Mouse (Mus musculus) limb, embryonic 14.5 days (tissue): ENCODE measurements around the gene Bmpr2. TPM values are rescaled to one million over a fixed set of nuclear protein-coding genes. Genes with fewer than 3 reads are reported as not detected.

Experiments used
- ATAC-seq: fragments of 200-750 bp; cut with Nextera tagmentation; 2 replicates; pipeline ENCODE4 v1.8.0; 2017; ENCODE audit warnings: low read depth, moderate number of reproducible peaks, moderate TSS enrichment; ENCODE audit not compliant: low FRiP score
- DNase-seq: peaks from one replicate; pipeline ENCODE4 v3.0.0-alpha.2; 2015; ENCODE audit warnings: low spot score
- H3K27ac ChIP-seq: fragments of 300-500 bp; sonication (generic); replicated peaks from 2 replicates; pipeline ENCODE4 v1.5.1; 2014; ENCODE audit warnings: low read depth, mild to moderate bottlenecking, low read length, moderate library complexity, mixed read lengths
- H3K27me3 ChIP-seq: fragments of 300-500 bp; sonication (generic); 2 replicates; pipeline ENCODE4 v1.6.1; 2014; ENCODE audit warnings: low read length, mixed read lengths; ENCODE audit not compliant: control insufficient read depth, insufficient read depth
- H3K36me3 ChIP-seq: fragments of 300-500 bp; sonication (generic); 2 replicates; pipeline ENCODE4 v1.6.1; 2014; ENCODE audit warnings: mild to moderate bottlenecking, low read length, moderate library complexity, mixed read lengths; ENCODE audit not compliant: control insufficient read depth, insufficient read depth
- H3K4me1 ChIP-seq: fragments of 300-500 bp; sonication (generic); 2 replicates; pipeline ENCODE4 v1.6.1; 2014; ENCODE audit warnings: antibody characterized with exemption, low read length, mixed read lengths; ENCODE audit not compliant: control insufficient read depth, insufficient read depth
- H3K4me2 ChIP-seq: fragments of 300-500 bp; sonication (generic); replicated peaks from 2 replicates; pipeline ENCODE4 v1.6.1; 2014; ENCODE audit warnings: low read depth, mild to moderate bottlenecking, low read length, moderate library complexity; ENCODE audit not compliant: severe bottlenecking
- H3K4me3 ChIP-seq: fragments of 300-500 bp; sonication (generic); replicated peaks from 2 replicates; pipeline ENCODE4 v1.5.1; 2014; ENCODE audit warnings: low read length
- H3K9ac ChIP-seq: fragments of 300-500 bp; sonication (generic); 2 replicates; pipeline ENCODE4 v1.6.1; 2014; ENCODE audit warnings: mild to moderate bottlenecking, low read depth, low read length, moderate library complexity; ENCODE audit not compliant: severe bottlenecking
- H3K9me3 ChIP-seq: fragments of 300-500 bp; sonication (generic); 2 replicates; pipeline ENCODE4 v1.6.1; 2016; ENCODE audit warnings: low read length; ENCODE audit not compliant: control insufficient read depth
- POLR2A ChIP-seq: fragments of 200-500 bp; IDR thresholded peaks from 2 replicates; pipeline ENCODE4 v1.8.0; 2012; ENCODE audit warnings: inconsistent platforms, mild to moderate bottlenecking, moderate library complexity, borderline replicate concordance; ENCODE audit not compliant: insufficient read depth, insufficient read length; ENCODE audit errors: extremely low read depth
- WGBS: fragments of 180-500 bp; shearing (Covaris S2); extraction: QIAGEN DNeasy Blood & Tissue Kit; methylation state at CpG from one replicate; pipeline ENCODE4 v1.1.7; 2014; 5-methylcytosine and 5-hydroxymethylcytosine counted together
- polyA plus RNA-seq, 2 experiments: library from polyadenylated mRNA; depleted of rRNA in 1 of 2; stranded (reverse) in 1 of 2; unstranded in 1 of 2; fragments of >200 nt; fragmentation: Nextera tagmentation in 1 of 2; extraction: Ambion mirVana in 1 of 2; gene quantifications; 2 replicates each; pipeline versions ENCODE4 v1.2.1 to v1.2.3; 2012 to 2014

Bmpr2 gene
- polyA plus RNA-seq, 2 experiments, result 14.6 to 15.2 TPM

GRCm38 (mm10) chr1:59902634-59903033 lies 139.4 kb downstream of the Bmpr2 start:
- WGBS, result 26% methylated on average over 3 of the region's 3 CpGs
- no peak for TF ChIP-seq POLR2A

DNA sequence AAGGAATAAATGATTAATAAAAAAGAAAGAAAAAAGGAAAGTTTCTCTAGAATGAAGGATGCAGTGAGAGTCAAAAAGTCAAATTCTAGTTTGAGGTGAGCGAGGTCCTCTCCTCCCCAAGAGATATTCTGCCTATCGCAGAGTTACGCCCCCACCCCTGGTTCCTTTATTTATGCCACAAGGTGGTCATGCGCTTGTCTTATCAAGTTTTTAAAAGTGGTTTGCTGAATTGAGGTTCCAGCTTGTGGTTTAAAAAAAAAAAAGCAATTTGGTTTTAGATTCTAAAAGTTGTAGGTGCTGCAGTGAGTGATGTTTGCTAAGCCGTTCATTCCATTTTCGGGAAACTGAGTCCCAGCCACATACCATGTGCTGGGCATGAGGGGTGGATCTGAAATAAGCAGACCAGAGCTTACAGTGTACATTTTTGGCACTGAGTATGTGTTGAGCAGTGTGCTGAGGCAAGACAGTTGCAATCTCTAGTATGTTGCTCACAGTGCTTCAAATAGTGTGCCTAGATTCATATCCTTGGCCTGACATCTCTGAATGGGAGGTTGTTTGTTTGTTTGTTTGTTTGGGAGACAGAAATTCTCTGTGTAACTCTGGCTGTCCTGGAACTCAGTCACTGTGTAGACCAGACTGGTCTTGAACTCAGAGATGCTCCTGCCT lies 141.6 kb downstream of the Bmpr2 start:
- no peak overlapping the region for H3K4me2 ChIP-seq
- no peaks in the 10 kb centered on the region for H3K36me3 ChIP-seq
- WGBS, result 93% methylated on average over 6 of the region's 6 CpGs
- ATAC-seq, result no peak
- TF ChIP-seq POLR2A, result no peak
- no peak overlapping the region for H3K4me3 ChIP-seq
- no peak for DNase-seq
- no peaks in the 10 kb centered on the region for H3K4me1 ChIP-seq
- H3K27me3 ChIP-seq, result no peaks in the 10 kb centered on the region
- H3K9ac ChIP-seq, result no peak overlapping the region
- no peak overlapping the region for H3K27ac ChIP-seq
- no peaks in the 10 kb centered on the region for H3K9me3 ChIP-seq

More at GRCm38 (mm10) chr1:59902634-59903033, 139.4 kb downstream of the Bmpr2 start:
- peaks cover 4% of the 10 kb centered on the region; the same call in 1 of the 2 replicates for H3K4me1 ChIP-seq
- H3K27me3 ChIP-seq, result no peaks in the 10 kb centered on the region
- no peak overlapping the region for H3K4me2 ChIP-seq
- no peak overlapping the region for H3K9ac ChIP-seq
- no peak overlapping the region for H3K27ac ChIP-seq
- DNase-seq (no peak), ATAC-seq (no peak)
- no peak overlapping the region for H3K4me3 ChIP-seq
- H3K9me3 ChIP-seq, result no peaks in the 10 kb centered on the region
- no peaks in the 10 kb centered on the region for H3K36me3 ChIP-seq

DNA sequence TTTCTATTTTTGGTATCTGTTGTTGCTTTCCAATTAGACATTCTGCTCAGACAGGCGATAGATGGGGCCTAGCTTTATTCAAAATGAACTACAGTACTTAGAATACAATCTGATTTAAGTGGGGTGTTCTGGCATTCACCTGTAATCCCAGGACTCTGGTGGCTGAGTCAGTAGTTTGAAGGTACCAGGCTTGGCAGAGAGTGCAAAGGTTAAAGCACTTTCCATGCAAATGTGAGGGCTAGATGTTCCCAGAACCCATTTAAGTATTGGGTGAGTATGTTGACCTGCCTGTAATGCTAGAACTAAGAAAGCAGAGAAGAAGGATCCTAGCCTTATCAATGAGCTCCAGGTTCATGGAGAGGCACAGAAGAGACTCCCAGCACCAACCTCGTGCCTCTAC lies 142.7 kb downstream of the Bmpr2 start:
- Histone ChIP-seq H3K9ac (no peak overlapping the region), H3K4me1 (no peaks in the 10 kb centered on the region), H3K27ac (no peak overlapping the region), H3K9me3 (no peaks in the 10 kb centered on the region), H3K4me2 (no peak overlapping the region), H3K36me3 (no peaks in the 10 kb centered on the region), H3K4me3 (no peak overlapping the region), H3K27me3 (no peaks in the 10 kb centered on the region)
- ATAC-seq, result no peak
- no peak for DNase-seq
- WGBS, result 80% methylated on average over 2 of the region's 2 CpGs
- no peak for TF ChIP-seq POLR2A

DNA sequence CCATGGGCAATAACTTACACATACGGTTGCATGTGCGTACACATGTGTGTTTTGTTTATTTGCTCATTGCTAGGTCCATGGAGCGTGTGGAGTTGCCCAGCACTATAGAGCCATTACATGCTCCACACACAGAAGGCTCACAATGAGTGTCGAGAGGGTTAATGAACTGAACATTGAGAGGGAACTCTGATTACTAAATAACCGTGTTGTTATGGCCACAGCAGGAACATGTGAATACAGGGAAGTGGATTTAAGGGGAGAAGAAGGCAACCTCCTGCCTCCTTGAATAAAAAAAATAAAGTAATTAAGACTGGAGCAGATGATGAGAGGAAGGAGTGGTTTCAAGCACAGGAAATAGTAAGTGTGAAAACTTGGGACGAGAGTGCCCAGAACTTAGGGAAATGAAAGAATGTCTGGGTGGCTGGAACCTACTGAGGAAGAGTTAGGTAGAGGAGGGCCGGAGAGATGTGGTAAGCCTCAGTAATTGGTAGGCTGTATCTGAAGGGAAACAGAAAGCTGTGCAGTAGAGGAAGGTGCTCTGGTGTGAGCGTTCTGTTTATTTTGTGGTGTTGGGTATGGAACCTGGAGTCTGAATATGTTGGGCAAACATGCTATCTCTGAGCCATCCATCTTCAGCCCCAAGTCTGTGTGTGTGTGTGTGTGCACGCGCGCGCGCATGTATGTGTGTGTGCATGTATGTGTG lies 143.8 kb downstream of the Bmpr2 start:
- H3K27me3 ChIP-seq, result no peaks in the 10 kb centered on the region
- no peaks in the 10 kb centered on the region for H3K4me1 ChIP-seq
- H3K27ac ChIP-seq, result no peak overlapping the region
- no peak overlapping the region for H3K4me3 ChIP-seq
- no peak for TF ChIP-seq POLR2A
- H3K9me3 ChIP-seq, result no peaks in the 10 kb centered on the region
- ATAC-seq (no peak), DNase-seq (no peak)
- WGBS, result 85% methylated on average over 13 of the region's 13 CpGs
- no peak overlapping the region for H3K9ac ChIP-seq
- H3K4me2 ChIP-seq, result no peak overlapping the region
- H3K36me3 ChIP-seq, result no peaks in the 10 kb centered on the region

DNA sequence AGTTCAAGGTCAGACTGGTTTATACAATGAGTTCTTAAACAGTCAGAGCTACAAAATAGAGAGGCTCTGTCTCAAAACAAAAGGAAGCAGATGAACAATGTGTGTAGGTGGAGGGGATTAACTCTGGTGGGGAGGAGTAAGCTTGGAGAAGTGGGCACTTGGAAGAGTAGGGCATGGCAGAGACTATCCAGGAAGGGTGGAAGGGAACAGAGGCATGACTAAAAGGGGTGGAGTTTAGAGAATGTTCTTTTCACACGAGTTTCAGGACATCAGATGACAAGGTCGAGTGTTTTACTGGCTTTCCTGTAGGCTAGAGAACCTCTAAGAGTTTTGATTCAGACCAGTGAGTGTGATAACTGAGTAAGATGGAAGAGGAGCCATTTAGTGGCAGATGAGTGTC lies 144.5 kb downstream of the Bmpr2 start:
- Histone ChIP-seq H3K9me3 (no peaks in the 10 kb centered on the region), H3K27ac (no peak overlapping the region), H3K4me1 (no peaks in the 10 kb centered on the region), H3K27me3 (no peaks in the 10 kb centered on the region), H3K4me2 (no peak overlapping the region), H3K4me3 (no peak overlapping the region), H3K9ac (no peak overlapping the region), H3K36me3 (no peaks in the 10 kb centered on the region)
- ATAC-seq (no peak), DNase-seq (no peak)
- no peak for TF ChIP-seq POLR2A
- 40% methylated on average over 2 of the region's 2 CpGs for WGBS

GRCm38 (mm10) chr1:59910941-59911340 lies 147.7 kb downstream of the Bmpr2 start:
- no peak overlapping the region for H3K9ac ChIP-seq
- no peak overlapping the region for H3K27ac ChIP-seq
- peaks cover 19% of the 10 kb centered on the region for H3K4me1 ChIP-seq
- WGBS, result 77% methylated on average over 1 of the region's 1 CpGs
- ATAC-seq, result no peak
- H3K4me2 ChIP-seq, result no peak overlapping the region
- H3K4me3 ChIP-seq, result no peak overlapping the region
- no peaks in the 10 kb centered on the region for H3K9me3 ChIP-seq
- TF ChIP-seq POLR2A, result no peak
- DNase-seq, result no peak
- H3K36me3 ChIP-seq, result no peaks in the 10 kb centered on the region
- no peaks in the 10 kb centered on the region for H3K27me3 ChIP-seq
